Mouse (Mus musculus) gastrocnemius, adult 2 months (tissue): ENCODE data around the gene Hipk2. TPM values are rescaled to one million over a fixed set of nuclear protein-coding genes. Genes with fewer than 3 reads are reported as not detected.

Experiments
- DNase-seq: peaks from one replicate; pipeline ENCODE4 v3.0.0; 2022
- H3K27ac ChIP-seq: fragments of 200-600 bp; 2 replicates; pipeline ENCODE4 v1.8.1; 2022; ENCODE audit warnings: mild to moderate bottlenecking
- H3K4me3 ChIP-seq: fragments of 200-600 bp; 2 replicates; pipeline ENCODE4 v1.8.1; 2022; ENCODE audit warnings: mild to moderate bottlenecking, moderate library complexity
- CTCF ChIP-seq: fragments of 200-600 bp; IDR thresholded peaks from 2 replicates; pipeline ENCODE4 v1.8.1; 2022; ENCODE audit warnings: antibody characterized with exemption, mild to moderate bottlenecking, moderate library complexity
- intact Hi-C: fragments of 180-260 bp; cut with DNase I; formaldehyde crosslinking; loops from one replicate; pipeline ENCODE4 v1.15.1; 2025
- total RNA-seq, 2 experiments: library from RNA; stranded (reverse); gene quantifications; 2 replicates each; pipeline ENCODE4 v1.2.3; 2021

Hipk2 gene
- total RNA-seq, 2 experiments from 2014 or later: 56.2 to 120 TPM

GRCm38 (mm10) chr6:38741024-38741423 is 134.9 kb downstream of the Hipk2 start:
- Histone ChIP-seq H3K27ac (no peak overlapping the region), H3K4me3 (no peak overlapping the region)
- DNase-seq: no peak
- intact Hi-C loops: no loop called here
- TF ChIP-seq CTCF: peak; percentile 46

- H3K27ac ChIP-seq: no peak overlapping the region
- DNase-seq: no peak
- no peak for TF ChIP-seq CTCF
- H3K4me3 ChIP-seq: no peak overlapping the region
- intact Hi-C loops: no loop called here
Measured at GRCm38 (mm10) chr6:38739266-38739665, 136.7 kb downstream of the Hipk2 start.

- H3K27ac ChIP-seq: no peak overlapping the region
- DNase-seq: no peak
Measured at GRCm38 (mm10) chr6:38737763-38738162, 138.2 kb downstream of the Hipk2 start.

GRCm38 (mm10) chr6:38736240-38736639 is 139.7 kb downstream of the Hipk2 start:
- peak; percentile 85 for DNase-seq
- H3K27ac ChIP-seq: no peak overlapping the region
- intact Hi-C loops: loop anchor here (1.0 to 2.0 kb wide), 3 partner anchors 141 to 331 kb away; no protein-coding TSS in a partner anchor
- no peak overlapping the region for H3K4me3 ChIP-seq
- TF ChIP-seq CTCF: peak; percentile 97

More at GRCm38 (mm10) chr6:38737763-38738162, 138.2 kb downstream of the Hipk2 start:
- H3K4me3 ChIP-seq: no peak overlapping the region
- TF ChIP-seq CTCF: peak; percentile 36
- intact Hi-C loops: loop anchor here (2.0 kb wide), 1 partner anchor 329 kb away; no protein-coding TSS in a partner anchor

- no peak overlapping the region for H3K4me3 ChIP-seq
- intact Hi-C loops: no loop called here
- TF ChIP-seq CTCF: no peak
- DNase-seq: no peak
- H3K27ac ChIP-seq: no peak overlapping the region
Measured at GRCm38 (mm10) chr6:38732681-38733080, 143.3 kb downstream of the Hipk2 start.

GRCm38 (mm10) chr6:38730169-38731146 is 145.5 kb downstream of the Hipk2 start:
- Histone ChIP-seq H3K27ac (no peak overlapping the region), H3K4me3 (no peak overlapping the region)
- TF ChIP-seq CTCF: no peak
- intact Hi-C loops: no loop called here
- DNase-seq: no peak

GRCm38 (mm10) chr6:38725515-38725914 is 150.4 kb downstream of the Hipk2 start:
- Histone ChIP-seq H3K4me3 (no peak overlapping the region), H3K27ac (no peak overlapping the region)
- intact Hi-C loops: no loop called here
- no peak for DNase-seq
- TF ChIP-seq CTCF: no peak

- no peak for DNase-seq
- intact Hi-C loops: no loop called here
- no peak overlapping the region for H3K4me3 ChIP-seq
- no peak overlapping the region for H3K27ac ChIP-seq
- TF ChIP-seq CTCF: no peak
Measured at GRCm38 (mm10) chr6:38721361-38721760, 154.6 kb downstream of the Hipk2 start.

GRCm38 (mm10) chr6:38719229-38719628 is 156.7 kb downstream of the Hipk2 start:
- Histone ChIP-seq H3K27ac (no peak overlapping the region), H3K4me3 (no peak overlapping the region)
- DNase-seq: no peak
- no peak for TF ChIP-seq CTCF
- intact Hi-C loops: no loop called here

GRCm38 (mm10) chr6:38718625-38719024 is 157.3 kb downstream of the Hipk2 start:
- no peak for TF ChIP-seq CTCF
- no peak for DNase-seq
- H3K27ac ChIP-seq: no peak overlapping the region
- no peak overlapping the region for H3K4me3 ChIP-seq
- intact Hi-C loops: no loop called here

- intact Hi-C loops: no loop called here
- no peak for TF ChIP-seq CTCF
- H3K27ac ChIP-seq: no peak overlapping the region
- no peak overlapping the region for H3K4me3 ChIP-seq
- no peak for DNase-seq
Measured at GRCm38 (mm10) chr6:38715881-38716280, 160.1 kb downstream of the Hipk2 start.

GRCm38 (mm10) chr6:38713957-38714898 is 161.7 kb downstream of the Hipk2 start:
- intact Hi-C loops: no loop called here
- DNase-seq: no peak
- H3K4me3 ChIP-seq: no peak overlapping the region
- no peak for TF ChIP-seq CTCF
- H3K27ac ChIP-seq: no peak overlapping the region
